Mouse (Mus musculus): ENCODE measurements around the gene Rac1. TPM values are rescaled to one million over a fixed set of nuclear protein-coding genes. Genes with fewer than 3 reads are reported as not detected.

Gene Rac1
- polyA plus RNA-seq, 1 experiment, result 587 TPM

GRCm38 (mm10) chr5:143499686-143500085 is 28.1 kb downstream of the Rac1 start:
- H3K4me3 ChIP-seq (ENCODE audit: insufficient read depth, low read length), result no peak overlapping the region
- peaks cover 14% of the 10 kb centered on the region for H3K4me1 ChIP-seq (ENCODE audit: control insufficient read depth, insufficient read depth, low read length)
- TF ChIP-seq POLR2A (IDR thresholded peaks at IDR 0.05; ENCODE audit: borderline replicate concordance, low read depth, low read length) (no peak), CTCF (IDR thresholded peaks at IDR 0.05; ENCODE audit: low read depth, low read length) (no peak)
- no peak overlapping the region for H3K27ac ChIP-seq (ENCODE audit: insufficient read depth, low read depth, low read length)

GRCm38 (mm10) chr5:143499197-143499596 is 28.6 kb downstream of the Rac1 start:
- H3K4me1 ChIP-seq (ENCODE audit: control insufficient read depth, insufficient read depth, low read length), result peaks cover 14% of the 10 kb centered on the region
- H3K4me3 ChIP-seq (ENCODE audit: insufficient read depth, low read length), result no peak overlapping the region
- TF ChIP-seq POLR2A (IDR thresholded peaks at IDR 0.05; ENCODE audit: borderline replicate concordance, low read depth, low read length) (no peak), CTCF (IDR thresholded peaks at IDR 0.05; ENCODE audit: low read depth, low read length) (no peak)
- no peak overlapping the region for H3K27ac ChIP-seq (ENCODE audit: insufficient read depth, low read depth, low read length)

GRCm38 (mm10) chr5:143497451-143497850 is 30.4 kb downstream of the Rac1 start:
- H3K4me1 ChIP-seq (ENCODE audit: control insufficient read depth, insufficient read depth, low read length), result peaks cover 23% of the 10 kb centered on the region
- no peak for TF ChIP-seq POLR2A (IDR thresholded peaks at IDR 0.05; ENCODE audit: borderline replicate concordance, low read depth, low read length)
- no peak for TF ChIP-seq CTCF (IDR thresholded peaks at IDR 0.05; ENCODE audit: low read depth, low read length)
- H3K4me3 ChIP-seq (ENCODE audit: insufficient read depth, low read length), result no peak overlapping the region
- no peak overlapping the region for H3K27ac ChIP-seq (ENCODE audit: insufficient read depth, low read depth, low read length)

GRCm38 (mm10) chr5:143495708-143496107 is 32.1 kb downstream of the Rac1 start:
- Histone ChIP-seq H3K4me1 (ENCODE audit: control insufficient read depth, insufficient read depth, low read length) (peaks cover 28% of the 10 kb centered on the region), H3K27ac (ENCODE audit: insufficient read depth, low read depth, low read length) (no peak overlapping the region), H3K4me3 (ENCODE audit: insufficient read depth, low read length) (no peak overlapping the region)
- TF ChIP-seq CTCF (IDR thresholded peaks at IDR 0.05; ENCODE audit: low read depth, low read length), result no peak
- no peak for TF ChIP-seq POLR2A (IDR thresholded peaks at IDR 0.05; ENCODE audit: borderline replicate concordance, low read depth, low read length)

GRCm38 (mm10) chr5:143493163-143493562 is 34.7 kb downstream of the Rac1 start:
- TF ChIP-seq CTCF (IDR thresholded peaks at IDR 0.05; ENCODE audit: low read depth, low read length) (no peak), POLR2A (IDR thresholded peaks at IDR 0.05; ENCODE audit: borderline replicate concordance, low read depth, low read length) (no peak)
- H3K27ac ChIP-seq (ENCODE audit: insufficient read depth, low read depth, low read length), result no peak overlapping the region
- no peak overlapping the region for H3K4me3 ChIP-seq (ENCODE audit: insufficient read depth, low read length)
- peaks cover 33% of the 10 kb centered on the region for H3K4me1 ChIP-seq (ENCODE audit: control insufficient read depth, insufficient read depth, low read length)

GRCm38 (mm10) chr5:143491736-143492135 is 36.1 kb downstream of the Rac1 start:
- H3K4me3 ChIP-seq (ENCODE audit: insufficient read depth, low read length), result no peak overlapping the region
- TF ChIP-seq CTCF (IDR thresholded peaks at IDR 0.05; ENCODE audit: low read depth, low read length), result no peak
- no peak for TF ChIP-seq POLR2A (IDR thresholded peaks at IDR 0.05; ENCODE audit: borderline replicate concordance, low read depth, low read length)
- H3K27ac ChIP-seq (ENCODE audit: insufficient read depth, low read depth, low read length), result no peak overlapping the region
- H3K4me1 ChIP-seq (ENCODE audit: control insufficient read depth, insufficient read depth, low read length), result peaks cover 35% of the 10 kb centered on the region

- Histone ChIP-seq H3K4me3 (ENCODE audit: insufficient read depth, low read length) (no peak overlapping the region), H3K27ac (ENCODE audit: insufficient read depth, low read depth, low read length) (peak overlapping the region; percentile 62), H3K4me1 (ENCODE audit: control insufficient read depth, insufficient read depth, low read length) (peaks cover 35% of the 10 kb centered on the region)
- TF ChIP-seq POLR2A (IDR thresholded peaks at IDR 0.05; ENCODE audit: borderline replicate concordance, low read depth, low read length), result no peak
- no peak for TF ChIP-seq CTCF (IDR thresholded peaks at IDR 0.05; ENCODE audit: low read depth, low read length)
Measured at GRCm38 (mm10) chr5:143489749-143490342, 38.0 kb downstream of the Rac1 start.

GRCm38 (mm10) chr5:143487998-143488397 is 39.8 kb downstream of the Rac1 start:
- TF ChIP-seq CTCF (IDR thresholded peaks at IDR 0.05; ENCODE audit: low read depth, low read length) (no peak), POLR2A (IDR thresholded peaks at IDR 0.05; ENCODE audit: borderline replicate concordance, low read depth, low read length) (no peak)
- H3K4me3 ChIP-seq (ENCODE audit: insufficient read depth, low read length), result no peak overlapping the region
- no peak overlapping the region for H3K27ac ChIP-seq (ENCODE audit: insufficient read depth, low read depth, low read length)
- H3K4me1 ChIP-seq (ENCODE audit: control insufficient read depth, insufficient read depth, low read length), result peaks cover 31% of the 10 kb centered on the region

GRCm38 (mm10) chr5:143487193-143487592 is 40.6 kb downstream of the Rac1 start:
- H3K4me3 ChIP-seq (ENCODE audit: insufficient read depth, low read length), result no peak overlapping the region
- no peak for TF ChIP-seq CTCF (IDR thresholded peaks at IDR 0.05; ENCODE audit: low read depth, low read length)
- no peak for TF ChIP-seq POLR2A (IDR thresholded peaks at IDR 0.05; ENCODE audit: borderline replicate concordance, low read depth, low read length)
- H3K27ac ChIP-seq (ENCODE audit: insufficient read depth, low read depth, low read length), result no peak overlapping the region
- peaks cover 25% of the 10 kb centered on the region for H3K4me1 ChIP-seq (ENCODE audit: control insufficient read depth, insufficient read depth, low read length)

- Histone ChIP-seq H3K4me3 (ENCODE audit: insufficient read depth, low read length) (no peak overlapping the region), H3K27ac (ENCODE audit: insufficient read depth, low read depth, low read length) (no peak overlapping the region), H3K4me1 (ENCODE audit: control insufficient read depth, insufficient read depth, low read length) (peaks cover 14% of the 10 kb centered on the region)
- TF ChIP-seq CTCF (IDR thresholded peaks at IDR 0.05; ENCODE audit: low read depth, low read length) (no peak), POLR2A (IDR thresholded peaks at IDR 0.05; ENCODE audit: borderline replicate concordance, low read depth, low read length) (no peak)
Measured at GRCm38 (mm10) chr5:143484955-143485354, 42.9 kb downstream of the Rac1 start.
